Mouse (Mus musculus): Measurements from ENCODE around the gene Tmem63b. TPM values are rescaled to one million over a fixed set of nuclear protein-coding genes. Genes with fewer than 3 reads are reported as not detected.

Tmem63b gene
- total RNA-seq, 2 experiments from 2014 or later, result 84.6 to 88.1 TPM

DNA sequence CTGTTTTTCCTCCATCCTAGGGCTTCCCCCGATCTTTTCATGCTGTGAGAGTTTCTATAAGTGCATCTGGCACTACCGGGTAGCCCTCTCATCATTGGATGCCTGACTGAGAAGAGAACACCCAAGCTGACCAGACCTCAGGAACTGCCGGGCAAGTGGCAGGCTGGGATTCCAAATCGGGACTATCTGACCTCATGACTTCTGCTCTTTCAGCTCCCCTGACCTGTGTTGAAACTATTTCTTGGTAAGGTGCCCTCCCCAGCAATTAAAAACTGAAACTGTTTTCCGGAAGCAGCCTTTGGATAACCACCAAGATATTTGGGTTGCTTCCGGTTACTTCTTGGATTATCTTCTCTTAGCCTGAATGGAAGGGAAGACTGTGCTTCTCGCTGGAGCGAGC lies 21.5 kb upstream of the Tmem63b start:
- no peak for DNase-seq
- intact Hi-C loops (cut with DNase I), result no loop called here

DNA sequence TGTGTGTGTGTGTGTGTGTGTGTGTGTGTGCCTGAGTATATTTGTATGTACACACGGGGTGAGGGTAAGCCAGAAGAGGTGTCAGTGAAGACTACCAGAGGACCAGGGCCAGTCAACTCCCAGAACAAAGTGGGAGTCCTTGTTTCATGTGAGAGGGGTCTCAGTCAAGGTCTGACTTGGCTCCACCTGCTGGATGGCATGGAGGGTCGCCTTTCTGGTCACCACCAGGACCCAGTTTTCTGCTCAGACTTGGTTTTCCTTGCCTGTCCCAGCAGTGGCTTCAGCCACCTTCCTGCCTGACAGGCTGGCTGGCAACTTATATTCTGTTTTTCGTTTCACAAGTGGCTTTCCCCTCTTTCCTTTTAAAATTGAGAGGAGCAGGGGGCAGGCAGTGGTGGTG lies 20.7 kb upstream of the Tmem63b start:
- no peak for DNase-seq
- intact Hi-C loops (cut with DNase I), result no loop called here

DNA sequence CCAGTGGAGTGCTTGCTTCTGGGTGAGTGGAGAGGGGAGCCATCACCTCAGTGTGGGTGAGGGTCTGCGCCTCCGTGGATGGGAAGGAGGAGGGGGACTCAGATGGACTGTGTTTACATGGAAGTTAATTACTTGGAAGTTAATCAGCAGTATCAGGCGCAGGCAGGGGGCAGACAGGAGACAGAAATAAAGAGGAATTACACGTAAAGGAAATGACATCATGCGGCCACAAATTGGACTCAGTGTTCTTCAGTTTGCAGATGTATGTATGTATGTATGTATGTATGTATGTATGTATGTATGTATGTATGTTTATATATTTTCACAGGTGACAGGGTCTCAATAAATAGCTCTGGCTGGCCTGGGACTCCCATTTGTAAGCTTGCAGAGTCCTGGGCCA lies 20.1 kb upstream of the Tmem63b start:
- intact Hi-C loops (cut with DNase I), result no loop called here
- DNase-seq, result no peak

DNA sequence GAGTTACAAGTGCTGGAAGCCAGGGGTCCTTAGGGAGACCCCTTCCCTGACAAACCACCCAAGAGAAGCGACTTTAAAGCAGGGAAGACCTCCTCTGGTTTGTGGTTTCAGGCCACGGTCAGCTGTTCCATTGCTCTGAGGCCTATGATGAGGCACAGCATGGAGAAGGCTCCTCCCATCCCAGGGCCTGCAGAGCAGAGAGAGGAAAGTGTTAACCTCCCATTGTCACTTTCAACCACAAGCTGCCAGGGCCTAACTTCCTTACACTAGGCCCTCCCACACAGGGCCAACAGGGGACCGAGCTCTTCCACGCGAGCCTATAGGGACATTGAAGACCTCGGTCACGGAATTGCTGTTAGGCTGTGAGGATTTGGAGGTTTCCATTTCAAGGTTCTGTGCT lies 16.5 kb upstream of the Tmem63b start:
- intact Hi-C loops (cut with DNase I), result no loop called here

DNA sequence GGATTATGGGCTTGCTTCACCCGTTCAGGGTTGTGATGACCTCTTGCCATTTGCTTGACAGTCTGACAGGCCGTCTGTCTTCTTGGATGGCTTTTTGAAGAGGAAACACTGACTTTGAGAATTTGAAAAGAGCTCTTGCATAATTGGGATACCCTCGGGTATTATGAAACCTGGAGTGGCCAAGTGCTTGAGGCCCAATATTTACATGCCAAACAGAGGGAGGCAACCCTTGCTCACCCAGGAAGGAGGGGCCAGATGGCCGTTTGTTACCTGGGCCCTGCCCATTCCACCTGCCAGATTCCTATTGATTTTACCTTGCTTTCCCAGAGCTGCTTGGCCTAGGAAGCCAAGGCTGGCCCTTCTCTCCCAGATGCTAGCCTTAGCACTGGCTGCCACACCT lies 15.5 kb upstream of the Tmem63b start:
- DNase-seq, result no peak
- intact Hi-C loops (cut with DNase I), result no loop called here

More for the DNA sequence above, 16.5 kb upstream of the Tmem63b start:
- no peak for DNase-seq

DNA sequence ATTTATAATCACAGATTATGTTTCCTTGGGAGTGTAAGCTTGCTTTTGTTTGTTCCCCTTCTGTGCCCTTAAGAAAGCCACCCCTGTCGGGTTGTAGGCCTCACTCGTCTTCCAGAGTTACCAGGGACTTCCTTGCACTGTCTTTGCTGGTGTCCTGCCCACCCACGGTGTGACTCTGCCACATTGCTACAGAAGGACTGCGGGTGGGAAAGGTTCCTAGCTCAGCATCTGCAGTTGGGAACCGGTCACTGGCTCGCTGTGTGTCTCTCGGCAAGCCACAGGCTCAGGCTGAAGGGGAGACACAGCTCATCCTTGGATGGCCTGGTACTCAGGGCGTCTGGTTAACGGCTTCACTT lies 14.5 kb upstream of the Tmem63b start:
- DNase-seq, result no peak

DNA sequence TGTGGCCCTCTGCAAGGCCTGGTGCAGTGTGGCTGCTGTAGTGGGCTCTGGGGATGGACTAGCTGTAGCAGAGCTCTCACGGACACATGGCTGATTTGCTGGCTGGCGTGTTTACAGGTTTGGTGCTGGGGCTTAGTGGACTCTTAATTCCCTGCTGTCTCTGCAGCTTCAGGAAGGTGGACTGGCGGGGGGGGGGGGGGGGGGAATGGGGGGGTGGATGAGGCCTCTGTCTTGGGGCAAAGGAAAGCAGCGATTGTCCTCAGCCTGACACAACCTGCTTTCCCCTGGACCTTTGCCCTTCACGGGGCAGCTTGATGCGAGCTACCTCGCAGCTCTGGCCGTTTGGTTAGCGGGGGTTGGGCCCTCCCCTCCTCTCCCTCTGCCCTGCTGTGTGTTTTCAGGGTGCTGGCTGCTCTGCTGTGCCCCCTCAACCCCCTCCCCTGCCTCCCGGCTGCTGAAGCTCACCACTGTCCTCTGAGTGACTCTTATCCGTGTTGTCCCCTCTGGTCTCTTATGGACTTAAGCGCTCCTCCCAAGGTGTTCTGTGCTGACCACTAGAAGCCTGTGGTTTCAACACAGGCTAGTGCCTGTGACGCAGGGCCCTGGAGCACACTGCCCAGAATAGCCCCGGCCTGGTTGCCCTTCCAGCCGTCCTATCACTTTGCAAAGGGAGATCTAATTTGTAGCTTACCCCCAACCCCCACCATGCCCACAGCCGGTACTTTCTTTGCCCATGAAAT lies 14.0 kb upstream of the Tmem63b start:
- intact Hi-C loops (cut with DNase I), result no loop called here

More for the DNA sequence above, 14.5 kb upstream of the Tmem63b start:
- intact Hi-C loops (cut with DNase I), result no loop called here

DNA sequence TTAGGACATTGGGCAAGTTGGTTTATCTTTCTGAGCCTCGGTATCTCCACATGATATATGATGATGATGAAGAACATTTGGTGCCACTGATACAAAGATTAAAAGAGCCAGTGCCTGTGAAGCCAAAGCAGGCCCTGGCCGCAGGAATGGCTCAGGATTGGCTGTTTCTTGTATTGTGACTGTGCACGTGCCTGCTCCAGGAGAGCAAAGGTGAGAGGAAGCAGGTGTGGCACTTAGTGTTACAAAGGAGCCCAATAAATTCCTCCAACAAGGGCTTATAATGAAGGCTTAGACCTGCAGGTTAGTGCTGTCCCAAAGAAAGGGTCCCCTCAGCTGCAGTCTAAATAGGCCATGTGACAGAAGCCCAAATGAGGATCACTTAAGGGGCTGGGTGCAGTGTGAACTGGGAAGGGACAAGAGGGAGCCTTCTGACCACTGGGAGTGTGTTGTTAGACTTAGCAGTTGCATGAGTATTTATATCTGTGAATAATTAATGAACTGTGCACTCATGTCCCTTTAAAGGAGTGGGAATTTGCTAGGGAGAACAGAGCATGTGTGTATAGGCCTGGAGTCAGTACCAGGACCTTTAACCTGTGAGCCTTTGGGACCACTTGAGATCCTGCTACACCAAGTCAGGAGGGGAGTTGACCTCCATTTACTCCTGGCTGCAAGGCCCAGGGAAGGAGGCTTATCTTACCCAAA lies 12.5 kb upstream of the Tmem63b start:
- intact Hi-C loops (cut with DNase I), result no loop called here
- no peak for DNase-seq

More for the DNA sequence above, 14.0 kb upstream of the Tmem63b start:
- peak in 1 of 2 experiments; percentile 50 for DNase-seq

DNA sequence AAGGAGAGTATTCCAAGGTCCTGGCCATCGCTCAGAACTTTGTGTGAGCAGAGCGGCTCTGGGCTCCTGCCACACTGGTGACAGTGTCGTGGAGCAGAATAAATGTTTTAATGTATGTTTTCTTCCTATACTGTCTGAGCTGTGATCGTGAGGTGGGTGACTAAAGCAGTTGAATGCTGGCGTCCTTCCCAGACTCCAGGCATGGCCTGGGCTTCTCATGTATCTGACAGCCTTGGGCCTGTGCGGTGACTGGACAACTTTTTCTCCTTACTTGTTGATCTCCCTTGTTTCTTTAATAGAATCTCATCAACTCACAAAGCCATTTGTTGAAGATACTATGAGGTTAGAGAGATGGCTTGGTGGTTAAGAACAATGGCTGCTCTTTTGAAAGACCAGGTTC lies 11.7 kb upstream of the Tmem63b start:
- intact Hi-C loops (cut with DNase I), result no loop called here
- no peak for DNase-seq

DNA sequence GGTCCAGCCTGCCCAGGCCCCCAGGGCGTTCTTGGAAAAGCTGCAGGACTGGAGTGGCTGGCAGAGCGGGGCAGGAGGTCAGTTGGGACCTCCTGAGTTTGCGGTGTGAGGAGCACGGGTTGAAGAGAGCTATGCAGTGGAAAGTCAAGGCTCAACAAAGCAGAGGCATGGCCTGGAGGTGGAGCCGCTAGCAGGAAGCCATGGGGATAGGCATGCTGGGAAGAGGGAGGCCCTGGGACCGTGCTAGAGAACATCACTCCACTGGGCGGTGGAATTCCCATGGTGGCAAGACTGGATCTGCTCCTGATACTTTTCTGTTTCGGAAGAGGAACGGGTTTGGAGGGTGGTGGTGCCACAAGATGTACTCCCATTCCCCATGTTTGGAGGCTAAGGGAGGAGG lies 10.3 kb upstream of the Tmem63b start:
- no peak for DNase-seq
- intact Hi-C loops (cut with DNase I), result no loop called here

DNA sequence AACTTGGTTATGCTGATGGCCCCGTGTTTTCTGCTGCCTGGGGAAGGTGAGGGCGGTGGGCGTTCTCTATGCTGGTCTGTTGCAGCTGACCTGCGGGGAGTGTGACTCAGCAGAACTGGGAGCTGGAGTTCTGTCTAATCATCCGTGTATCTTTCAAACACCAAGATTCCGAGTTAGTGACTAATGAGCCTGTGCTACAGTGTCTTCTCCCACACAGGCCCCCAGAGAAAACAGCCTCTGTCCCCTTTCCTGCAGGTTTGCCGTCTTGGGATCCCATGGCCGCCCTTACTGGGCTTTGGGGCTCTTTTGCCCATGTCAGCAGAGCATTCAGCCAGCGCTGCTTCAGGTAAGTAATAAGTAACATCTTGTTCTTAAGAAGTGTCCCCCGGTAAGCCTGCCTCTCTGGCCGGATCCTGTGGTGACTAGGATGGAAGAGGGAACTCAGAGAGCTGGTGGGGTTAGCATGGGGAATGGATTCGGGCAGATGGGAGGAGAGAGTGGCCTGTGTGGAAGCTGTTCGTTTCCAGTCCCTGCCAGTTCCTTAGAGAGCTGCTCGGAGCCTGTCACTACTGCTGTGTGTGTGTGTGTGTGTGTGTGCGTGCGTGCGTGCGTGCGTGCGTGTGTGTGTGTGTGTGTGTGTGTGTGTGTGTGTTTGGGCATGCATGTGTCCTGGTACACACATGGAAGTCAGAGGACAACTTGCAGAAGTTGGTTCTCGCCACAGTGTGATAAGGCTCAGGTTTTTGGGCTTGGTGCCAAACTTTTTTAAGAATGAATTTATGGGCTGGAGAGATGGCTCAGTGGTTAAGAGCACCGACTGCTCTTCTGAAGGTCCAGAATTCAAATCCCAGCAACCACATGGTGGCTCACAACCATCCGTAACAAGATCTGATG lies 8.8 kb upstream of the Tmem63b start:
- intact Hi-C loops (cut with DNase I), result no loop called here
- DNase-seq, result no peak

DNA sequence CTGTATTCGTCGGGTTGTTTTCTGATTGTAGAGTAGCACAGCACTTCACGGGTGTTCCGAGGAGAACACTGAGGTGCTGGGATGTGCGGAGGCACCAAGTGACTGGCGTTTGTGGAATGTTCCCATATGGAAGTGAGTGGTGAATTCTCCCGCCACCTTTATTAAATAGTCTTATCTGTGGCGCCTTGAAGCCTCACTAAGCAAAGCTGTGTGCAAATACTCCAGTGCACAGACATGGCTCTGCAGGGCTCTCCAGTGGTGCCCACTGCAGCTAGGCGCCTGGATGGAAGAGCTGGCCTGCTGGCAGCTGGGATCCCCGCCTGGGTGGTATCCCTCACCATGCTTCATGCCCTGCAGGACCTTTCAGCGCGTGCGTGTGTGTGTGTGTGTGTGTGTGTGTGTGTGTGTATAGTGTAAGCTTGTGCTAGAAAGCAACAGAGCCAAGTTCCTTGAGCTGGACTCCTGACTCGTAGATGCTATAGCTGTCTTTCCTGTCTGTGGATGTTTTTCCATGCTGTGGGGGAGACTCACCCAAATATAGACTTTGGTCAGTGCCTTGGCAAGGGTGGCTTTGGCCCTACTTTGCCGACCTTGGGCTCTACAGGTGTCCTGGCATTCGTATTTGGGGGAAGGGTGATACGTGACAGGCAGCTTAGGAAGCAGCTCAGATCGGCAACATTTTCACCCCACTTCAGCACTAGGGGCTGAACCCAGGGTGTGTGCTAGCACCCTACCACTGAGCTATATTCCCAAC lies 7.3 kb upstream of the Tmem63b start:
- intact Hi-C loops (cut with DNase I), result no loop called here
- DNase-seq, result peak in 1 of 2 experiments; percentile 37

DNA sequence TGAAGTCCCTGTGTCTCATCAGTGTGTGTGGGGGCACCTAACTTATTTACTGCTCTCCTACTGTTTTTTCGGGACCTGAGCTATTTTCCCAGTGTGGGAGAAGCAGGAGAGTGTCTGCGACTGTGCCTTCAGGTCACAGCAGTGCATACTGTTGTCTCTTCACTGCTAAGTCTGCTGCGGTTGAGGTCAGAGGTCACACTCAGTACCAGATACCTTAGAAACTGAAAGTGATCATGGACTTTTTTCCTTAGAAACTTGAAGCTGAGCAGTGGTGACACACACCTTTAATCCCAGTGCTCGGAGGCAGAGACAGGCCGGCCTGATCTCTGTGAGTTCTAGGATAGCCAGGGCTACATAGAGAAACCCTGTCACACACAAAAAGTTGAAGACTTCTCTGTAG lies 5.5 kb upstream of the Tmem63b start:
- intact Hi-C loops (cut with DNase I), result no loop called here
- DNase-seq, result no peak

DNA sequence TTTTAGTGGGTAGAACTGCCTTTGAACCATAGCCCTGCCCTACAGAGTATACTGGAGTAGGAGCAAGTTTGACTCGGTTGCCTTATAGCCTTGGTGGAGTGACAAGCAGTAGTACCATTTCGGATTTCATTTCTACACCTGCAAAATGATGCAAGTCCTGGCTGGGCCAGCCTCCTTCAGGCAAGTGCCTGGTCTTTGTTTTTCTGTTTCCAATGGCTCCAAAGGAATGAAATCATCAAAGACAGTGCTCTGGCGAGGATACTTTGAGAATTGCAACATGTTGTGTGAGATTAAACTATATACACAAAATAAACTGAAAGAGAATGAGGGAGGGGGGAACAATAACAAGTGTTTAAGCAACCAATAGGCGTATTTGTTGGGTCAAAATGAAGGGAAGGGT lies 3.3 kb upstream of the Tmem63b start:
- intact Hi-C loops (cut with DNase I), result no loop called here
- DNase-seq, result no peak

DNA sequence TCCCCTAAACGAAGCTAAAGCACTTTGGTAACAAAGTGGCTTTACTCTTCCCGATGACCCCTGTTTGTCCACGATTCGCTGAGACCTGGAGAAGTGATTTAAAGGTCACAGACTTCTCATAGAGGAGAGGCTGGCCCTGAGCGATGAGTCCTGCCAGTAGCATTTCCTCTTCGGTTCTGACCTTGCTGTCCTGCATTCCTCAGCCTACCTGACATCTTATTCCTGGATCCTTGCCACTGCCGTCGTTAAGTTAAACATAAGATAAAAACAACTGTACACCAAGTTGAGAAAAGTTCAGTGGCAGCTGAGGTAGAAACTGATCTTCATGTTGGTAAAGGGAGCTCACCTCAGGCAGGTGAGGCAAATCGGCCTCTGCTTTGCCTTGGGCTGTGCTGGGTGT lies 2.4 kb upstream of the Tmem63b start:
- intact Hi-C loops (cut with DNase I), result no loop called here
- DNase-seq, result no peak

DNA sequence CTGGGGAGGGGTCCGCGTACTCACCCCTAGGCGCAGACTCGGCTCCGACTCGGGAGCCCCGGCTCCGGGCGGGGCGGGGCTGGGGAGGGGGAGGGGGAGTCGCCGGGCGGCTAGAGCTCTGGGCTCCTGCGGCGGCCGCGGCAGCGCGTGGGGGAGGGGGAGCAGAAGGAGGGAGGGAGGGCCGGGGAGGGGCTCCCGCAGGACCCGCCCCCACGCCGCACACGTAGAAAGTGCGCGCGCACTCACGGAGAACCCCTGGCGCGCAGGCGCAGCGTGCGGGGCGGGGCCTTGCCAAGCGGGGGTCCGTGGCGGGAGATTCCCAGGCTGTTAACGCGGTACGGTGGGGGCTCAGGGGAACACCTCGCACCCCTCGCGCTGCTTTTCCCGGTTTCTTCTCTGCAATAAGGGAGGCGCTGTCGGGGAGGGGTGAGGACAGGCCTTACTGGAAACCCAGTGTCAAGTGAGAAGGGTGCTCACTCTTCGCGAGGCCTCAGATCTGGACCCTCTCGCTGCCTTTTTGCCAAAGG lies 549 bp downstream of the Tmem63b start, which contains the start of gene Mrpl14:
TSS of gene Mrpl14 (plus strand) at position 230 of the 527 bp plus-strand sequence.
- intact Hi-C loops (cut with DNase I), result no loop called here
- peak; percentile 94 for DNase-seq

DNA sequence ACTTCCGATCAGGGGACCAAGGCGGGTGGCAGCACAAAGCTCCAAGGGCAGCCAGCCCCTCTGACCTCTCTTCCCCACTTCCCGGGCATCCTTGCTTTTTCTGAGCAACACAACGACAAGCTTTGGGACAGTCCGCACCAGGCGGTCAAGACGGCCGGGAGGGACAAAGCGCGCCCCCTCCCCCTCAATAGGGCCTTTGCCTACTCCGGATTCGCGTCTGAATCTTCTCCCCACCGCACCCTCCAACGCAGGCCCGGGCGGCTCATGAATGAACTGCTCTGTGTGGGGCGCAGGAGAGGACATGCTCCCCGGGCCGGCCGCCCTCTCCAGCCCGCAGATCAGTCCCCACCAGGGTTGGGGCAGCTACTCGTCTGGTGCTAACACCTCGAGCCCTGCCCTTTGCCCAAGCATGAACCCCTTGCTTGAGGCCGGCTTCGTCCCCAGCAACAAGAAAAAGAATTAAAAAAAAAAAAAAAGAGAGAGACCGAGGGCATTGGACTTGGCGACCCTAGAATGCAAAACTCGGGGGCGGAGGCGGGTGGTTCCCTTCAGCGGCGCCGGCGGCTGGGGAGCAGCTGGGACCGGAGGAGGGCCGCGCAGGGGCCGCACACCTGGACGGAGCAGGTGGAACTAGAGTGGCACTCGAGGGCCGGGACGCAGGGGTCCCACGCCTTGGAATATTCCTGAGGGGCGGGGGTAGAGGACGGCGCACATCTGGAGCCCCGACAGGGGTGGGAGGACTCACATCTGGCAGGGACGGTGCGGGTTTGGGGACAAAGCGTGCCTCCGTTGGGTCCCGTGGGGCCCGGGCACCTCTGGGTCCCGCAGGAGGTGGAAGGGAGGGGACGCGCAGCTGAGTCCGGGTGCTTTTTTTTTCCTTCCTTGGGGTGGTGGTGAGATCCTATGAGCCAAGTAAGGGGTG lies 1.3 kb downstream of the Tmem63b start:
- intact Hi-C loops (cut with DNase I), result no loop called here
- peak; percentile 50 to 52 for DNase-seq

DNA sequence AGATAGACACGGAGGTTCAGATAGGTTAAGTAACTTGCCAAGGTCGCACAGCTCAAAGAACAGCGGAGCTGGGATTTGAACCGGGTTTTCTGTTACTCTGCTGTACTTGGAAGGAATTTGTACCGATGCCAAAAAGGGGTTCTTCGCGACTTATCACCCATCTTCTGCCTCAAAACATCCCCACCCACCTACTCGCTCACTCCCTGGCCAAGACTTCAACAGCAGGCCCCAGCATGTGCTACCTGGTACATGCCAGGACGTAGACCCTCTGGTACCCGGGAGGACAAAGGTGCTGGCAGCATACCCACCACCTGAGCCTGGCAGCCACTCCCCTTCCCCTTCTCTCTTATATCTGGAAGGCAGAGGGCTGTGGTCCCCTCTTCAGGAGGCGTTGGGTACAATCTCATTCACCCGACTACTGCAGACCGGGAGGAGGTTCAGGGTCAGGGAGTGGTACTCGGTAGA lies 2.0 kb downstream of the Tmem63b start:
- intact Hi-C loops (cut with DNase I), result loop anchor here (5.0 kb wide), 1 partner anchor 348 kb away; the partner anchor contains the start of gene Vegfa
- DNase-seq, result no peak

DNA sequence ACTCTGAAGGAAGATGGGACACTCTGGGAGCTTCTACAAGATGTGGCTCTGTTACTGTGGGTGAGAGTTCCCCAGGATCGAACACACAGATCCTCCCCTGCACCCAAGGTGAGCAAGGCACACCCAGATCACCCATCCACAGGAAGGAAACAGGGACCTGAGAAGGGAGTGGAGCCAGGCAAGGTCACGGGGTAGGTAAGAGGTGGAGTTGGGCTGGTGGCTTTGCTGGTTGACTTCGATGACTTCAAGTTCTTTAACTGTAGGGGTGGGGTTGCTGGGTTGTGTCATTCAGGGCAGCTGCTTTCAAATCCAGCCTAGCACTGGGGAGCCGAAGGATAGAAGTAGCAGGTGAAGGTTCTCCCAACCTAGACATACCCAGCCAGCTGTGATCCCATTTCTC lies 3.9 kb downstream of the Tmem63b start:
- intact Hi-C loops (cut with DNase I), result loop anchor here (5.0 kb wide), 1 partner anchor 349 kb away; the partner anchor contains the start of gene Vegfa
- DNase-seq, result no peak

All from heart, postnatal 36 days (tissue).